Mouse (Mus musculus) lung, adult 18-20 months (tissue): ENCODE measurements around the gene Aatk.

ENCODE experiments used
- DNase-seq, 2 experiments: peaks; one replicate each; pipeline ENCODE4 v3.0.0; 2022; ENCODE audit warnings: mixed read lengths in 2 of 2

The Aatk gene

DNA sequence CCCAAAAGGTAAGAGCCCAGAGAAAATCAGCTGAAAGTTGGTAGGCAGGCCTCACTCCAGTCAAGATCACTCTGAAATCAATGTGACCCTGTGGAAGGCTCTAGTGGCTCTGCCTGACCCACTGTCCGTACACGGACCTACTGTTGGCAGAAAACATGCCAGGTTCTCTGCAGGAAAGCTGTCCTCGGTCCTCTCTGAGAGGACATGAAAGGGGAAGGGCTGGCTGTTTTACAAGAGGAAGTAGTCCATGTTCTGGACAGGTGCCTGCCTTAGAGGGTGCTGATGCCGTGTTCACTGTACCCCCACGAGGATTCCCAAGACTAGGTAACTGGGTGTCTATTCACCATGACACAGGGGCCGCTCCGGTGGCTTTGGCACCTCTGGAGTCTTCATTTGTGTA is 59.1 kb downstream of the Aatk start:
- DNase-seq: peak in 1 of 2 experiments; percentile 37

DNA sequence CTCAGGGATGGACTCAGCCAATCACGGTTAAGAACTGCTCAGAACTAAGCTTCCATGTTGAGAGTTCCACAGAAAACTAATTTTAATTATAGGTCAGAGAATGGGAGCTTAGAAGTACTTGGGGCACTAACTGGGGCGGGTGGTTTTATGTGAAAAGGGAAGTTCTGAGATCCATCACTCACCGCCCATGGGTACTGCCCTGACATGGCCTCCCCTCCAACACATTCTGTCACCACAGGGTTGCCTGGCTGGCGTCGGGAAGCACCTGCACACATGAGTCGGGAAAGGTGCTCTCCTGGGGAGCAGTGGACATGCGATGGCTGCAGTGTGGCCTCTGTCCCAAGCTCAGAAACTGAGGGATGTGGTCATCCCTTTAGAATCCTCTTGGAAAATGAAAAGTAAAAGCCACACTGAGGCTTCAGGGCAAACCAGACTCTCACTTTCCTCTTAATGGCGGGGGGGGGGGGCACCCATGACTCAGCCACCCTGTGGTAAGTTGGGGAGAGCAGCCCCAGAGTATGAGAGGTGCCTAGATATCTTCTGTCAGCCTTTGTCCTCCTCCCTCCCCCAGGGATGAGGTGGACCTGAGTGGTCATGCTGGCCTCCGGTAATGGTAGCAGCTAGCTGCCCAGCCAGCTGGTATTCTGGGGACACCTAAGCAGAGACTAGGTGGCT is 60.1 kb downstream of the Aatk start:
- no peak for DNase-seq

DNA sequence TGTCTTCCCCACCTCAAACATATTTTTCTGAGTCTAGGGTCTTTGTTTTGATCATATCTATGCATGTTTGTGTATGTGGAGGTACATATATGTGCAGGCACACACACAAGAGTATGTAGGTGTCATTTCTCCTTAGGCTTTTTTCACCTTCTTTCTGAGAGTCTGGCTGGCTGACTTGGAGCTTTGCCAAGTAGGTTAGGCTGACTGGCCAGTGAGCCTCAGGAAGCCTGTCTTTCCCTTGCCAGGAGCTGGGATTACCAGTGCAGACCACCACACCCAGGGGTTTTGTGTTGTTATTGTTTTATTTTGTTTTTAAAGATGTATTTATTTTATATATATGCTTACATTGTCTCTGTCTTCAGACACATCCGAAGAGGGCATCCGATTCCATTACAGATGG is 63.8 kb downstream of the Aatk start:
- no peak for DNase-seq

DNA sequence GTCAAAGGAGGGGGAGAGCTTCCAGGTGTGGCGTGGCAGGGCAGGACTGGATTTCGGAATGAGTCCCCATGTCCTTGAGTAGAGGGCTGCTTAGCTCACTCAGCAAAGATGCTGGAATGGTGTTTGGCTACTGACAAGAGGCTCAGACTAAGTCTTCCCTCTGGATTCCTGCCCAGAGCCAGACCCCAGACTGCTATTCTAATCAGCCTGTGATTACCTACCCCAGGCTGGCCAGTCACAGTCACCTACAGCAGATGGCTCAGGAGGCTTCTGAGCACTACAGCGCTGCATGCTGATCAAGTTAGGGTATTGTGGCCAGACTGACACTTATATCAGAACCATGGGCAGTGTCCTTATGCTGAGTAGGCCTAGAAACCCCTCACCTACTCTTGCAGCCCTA is 64.7 kb downstream of the Aatk start:
- DNase-seq: no peak

DNA sequence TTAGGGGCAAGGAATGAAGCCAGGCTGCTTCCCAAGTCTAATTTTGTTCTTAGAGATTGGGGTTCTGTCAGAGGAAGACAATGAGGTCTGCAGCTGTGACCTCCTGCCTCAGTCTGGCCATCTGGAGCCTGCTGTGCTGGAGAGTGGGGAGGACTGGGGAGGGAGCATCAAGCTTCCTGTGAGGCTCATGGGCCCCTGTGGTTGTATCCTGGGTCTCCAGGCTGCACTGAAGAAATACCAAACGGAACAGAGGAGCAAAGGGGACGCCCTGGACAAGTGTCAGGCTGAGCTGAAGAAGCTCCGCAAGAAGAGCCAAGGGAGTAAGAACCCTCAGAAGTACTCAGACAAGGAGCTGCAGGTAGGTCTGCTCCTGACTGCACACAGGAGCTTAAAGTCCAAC is 65.2 kb downstream of the Aatk start:
- no peak for DNase-seq

DNA sequence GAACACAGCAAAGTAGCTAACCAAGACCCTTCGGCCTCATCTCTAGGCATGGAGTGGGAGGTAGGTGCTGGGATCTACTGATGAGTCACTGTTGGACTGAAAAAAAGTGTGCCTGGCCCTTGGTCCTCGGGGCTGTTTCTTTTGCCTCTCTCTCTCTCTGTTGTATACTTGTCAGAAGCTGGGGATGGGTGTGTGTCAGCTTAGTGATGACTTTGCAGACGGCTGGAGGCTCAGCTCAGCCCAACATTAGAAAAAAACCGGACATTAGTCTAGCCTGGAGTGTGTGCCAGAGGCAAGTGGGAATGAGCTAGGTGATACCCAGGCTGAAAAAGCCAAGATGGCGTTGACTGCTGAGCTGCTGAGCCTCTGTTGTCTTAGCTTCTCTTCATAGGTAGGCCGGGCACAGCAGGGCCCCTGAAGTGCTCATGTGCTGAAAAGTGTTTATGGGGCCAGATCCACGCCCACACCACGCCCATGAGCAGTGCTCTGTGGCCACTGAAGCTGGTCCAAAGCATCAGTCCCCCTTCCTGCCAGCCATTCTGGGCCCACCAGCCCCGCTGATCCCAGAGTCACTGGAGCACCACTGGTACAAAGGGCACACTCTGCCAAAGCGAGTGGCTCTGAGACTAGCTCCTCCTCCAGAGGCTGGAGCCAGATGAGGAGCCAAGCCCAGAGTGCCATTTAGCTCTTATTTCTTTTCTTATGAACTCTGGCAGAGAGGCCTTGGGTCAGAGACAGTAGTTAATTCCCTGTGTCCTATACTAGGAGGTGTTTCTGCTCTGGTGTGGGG is 67.2 kb downstream of the Aatk start:
- no peak for DNase-seq

DNA sequence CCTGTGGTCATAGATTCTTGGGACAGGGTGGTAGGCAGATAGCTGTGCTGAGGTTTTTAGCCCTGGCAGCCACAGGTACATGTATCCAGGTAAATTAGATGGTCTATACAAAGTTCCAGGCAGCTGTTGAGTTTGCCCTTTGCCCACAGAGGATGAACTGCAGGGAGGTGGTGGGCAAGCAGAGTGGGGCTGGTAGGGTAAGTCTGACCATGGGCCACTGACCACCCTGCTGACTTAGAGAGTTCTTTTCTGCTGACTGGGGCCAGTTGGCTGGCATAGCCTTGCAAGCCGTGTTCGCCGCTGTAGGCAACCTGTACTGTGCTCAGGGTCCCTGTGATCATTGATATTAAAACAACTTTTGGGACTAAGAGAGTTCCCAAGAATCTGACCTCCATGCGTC is 68.3 kb downstream of the Aatk start:
- DNase-seq: no peak

DNA sequence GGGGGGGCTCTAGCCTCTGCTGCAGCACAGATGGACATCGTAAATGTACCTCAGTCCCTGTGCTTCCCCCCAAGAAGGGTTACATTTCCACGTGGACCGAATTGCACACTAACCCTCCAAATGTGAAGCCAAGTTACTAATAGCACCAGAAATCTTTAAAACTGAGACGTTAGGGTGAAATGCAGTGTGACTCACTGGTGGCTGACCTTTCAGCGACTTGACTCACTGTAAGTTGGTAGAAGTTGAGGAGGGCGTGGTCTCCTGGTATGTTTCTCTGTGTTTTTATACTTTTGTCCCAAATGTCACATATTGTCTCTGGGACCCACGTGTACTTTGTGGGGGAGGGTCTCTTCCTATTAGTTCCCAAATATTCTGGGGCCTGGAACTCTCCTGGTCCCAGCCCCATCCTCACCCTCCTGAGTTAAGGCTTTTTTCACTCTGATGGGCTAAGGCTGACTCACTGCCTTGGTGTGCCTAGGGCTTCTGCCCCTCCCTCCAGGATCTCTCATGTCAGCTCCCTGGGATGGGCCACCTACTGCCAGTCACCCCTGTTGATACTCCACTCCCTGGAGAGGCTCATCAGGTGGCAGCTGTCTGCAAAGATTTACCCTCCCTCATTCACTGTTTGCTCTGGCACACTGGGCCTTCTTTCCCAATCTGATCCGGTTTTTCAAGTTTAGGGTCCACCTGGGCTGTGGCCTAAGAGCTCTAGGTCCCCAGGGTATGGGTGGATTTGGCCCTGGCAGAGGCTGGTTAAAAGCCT is 71.0 kb downstream of the Aatk start:
- DNase-seq: peak; percentile 85 to 91

DNA sequence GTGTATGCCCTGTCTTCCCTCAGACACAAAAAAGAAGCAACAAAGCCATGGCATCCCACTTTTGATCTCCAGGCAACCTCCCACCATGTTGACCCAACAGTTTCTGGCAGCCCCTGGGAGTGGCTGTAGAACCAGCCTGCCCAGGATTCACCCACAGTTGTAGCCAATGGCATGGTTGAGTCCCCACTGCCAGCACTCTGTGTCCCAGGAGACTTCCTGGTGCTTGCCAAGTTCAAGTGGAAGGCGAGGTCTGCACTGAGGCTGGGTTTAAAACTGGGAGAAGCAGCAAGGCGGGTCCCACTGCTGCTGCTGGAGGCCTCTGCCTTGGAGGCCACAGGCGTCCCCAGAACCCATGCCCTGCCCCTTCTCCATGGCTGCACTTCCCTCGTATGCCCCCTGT is 73.2 kb downstream of the Aatk start:
- DNase-seq: peak; percentile 83 to 90

DNA sequence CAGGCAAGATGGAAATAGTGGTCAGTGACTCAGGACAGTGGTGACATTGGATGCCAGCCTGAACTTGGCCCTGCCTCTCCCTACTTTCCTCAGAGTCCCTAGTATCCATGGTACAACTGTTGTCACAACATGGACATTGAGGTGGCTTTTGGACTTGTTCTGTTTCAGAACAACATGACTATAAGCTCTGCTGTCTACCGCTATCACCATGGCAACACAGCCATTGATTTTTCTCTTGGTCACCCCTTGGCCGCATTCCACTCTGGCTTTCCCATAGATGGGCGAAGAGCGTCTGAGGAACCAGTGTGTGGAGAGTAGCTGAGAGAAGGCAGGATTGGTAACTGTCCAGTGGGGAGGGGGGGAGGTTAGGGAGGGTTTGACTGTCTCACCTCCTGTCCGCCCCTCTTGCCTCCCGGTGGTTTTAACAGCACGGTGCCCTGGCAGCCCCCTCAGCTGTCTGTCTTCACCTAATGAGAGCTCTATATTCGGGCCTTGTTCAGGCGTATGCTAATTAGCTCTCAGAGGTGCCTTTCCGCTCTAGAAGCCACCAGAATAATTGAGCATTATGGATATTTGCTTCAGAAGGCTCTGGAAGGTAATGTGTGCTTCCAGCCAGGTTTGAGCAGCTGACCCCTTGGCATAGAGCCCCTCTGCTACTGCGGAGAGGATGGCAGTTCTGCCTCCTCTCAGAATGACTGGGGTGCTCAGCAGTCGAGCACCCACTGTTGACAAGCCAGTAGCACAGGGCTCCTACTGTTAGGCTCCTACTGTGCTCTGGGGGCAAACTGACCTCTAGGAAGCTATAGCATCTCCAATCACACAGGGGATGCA is 76.7 kb downstream of the Aatk start:
- DNase-seq: no peak

DNA sequence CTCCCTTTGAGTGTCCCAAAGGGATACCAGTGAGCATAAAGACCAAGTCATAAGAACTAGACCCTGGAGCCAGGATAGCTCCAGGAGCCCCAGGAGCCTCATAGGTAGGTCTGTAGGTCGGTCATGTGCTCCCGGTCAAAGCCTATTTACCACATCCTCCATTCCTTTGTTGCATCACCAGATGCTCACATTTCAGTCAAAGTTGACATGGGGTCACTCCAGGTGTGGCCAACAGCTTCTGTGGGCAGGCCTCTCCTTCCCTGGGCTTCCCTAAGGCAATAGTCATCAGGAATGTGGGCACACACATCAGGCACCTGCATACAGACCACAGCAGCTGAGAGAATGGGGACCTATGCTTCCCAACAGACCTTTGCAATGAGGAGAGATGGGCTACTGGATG is 79.1 kb downstream of the Aatk start:
- DNase-seq: peak in 1 of 2 experiments; percentile 64

DNA sequence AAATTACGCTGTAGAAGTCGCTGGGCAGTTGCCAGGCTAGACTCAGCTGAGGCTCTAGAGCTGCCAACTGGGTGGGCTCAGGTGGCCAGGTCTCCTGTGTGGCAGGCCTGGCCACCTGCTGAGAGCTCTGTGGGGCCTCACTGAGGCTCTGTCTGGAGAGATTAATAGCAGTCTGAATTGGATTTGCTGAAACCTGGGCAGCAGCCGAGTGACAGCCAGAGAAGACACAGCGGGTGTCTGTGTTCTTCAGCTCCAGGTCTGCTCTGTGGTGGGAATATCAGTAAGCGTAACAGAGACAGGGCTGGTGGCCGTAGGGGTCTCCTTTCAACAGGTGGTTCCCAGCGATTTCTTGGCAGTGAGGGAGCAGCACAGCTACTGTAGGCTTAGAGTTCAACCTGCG is 79.6 kb downstream of the Aatk start:
- no peak for DNase-seq

DNA sequence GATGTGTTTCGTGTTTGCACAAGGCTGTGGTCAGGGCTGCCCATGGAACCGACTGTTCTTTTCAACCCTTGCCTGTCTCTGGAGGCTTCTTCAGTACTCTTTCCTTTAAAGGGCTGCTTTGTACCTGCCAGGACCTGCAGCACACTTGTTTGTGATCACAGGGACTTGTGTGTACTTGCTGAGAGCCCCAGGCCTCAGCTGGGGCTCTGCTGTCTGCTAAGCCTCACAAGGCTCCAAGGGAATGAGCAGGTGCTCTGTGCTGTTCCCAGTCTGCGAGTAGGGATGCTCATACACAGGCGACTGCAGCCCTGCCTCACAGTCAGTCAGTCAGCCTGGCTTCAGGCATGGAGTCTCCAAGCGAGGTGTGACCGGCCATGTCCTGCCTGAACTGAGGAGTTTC is 80.7 kb downstream of the Aatk start:
- DNase-seq: no peak

DNA sequence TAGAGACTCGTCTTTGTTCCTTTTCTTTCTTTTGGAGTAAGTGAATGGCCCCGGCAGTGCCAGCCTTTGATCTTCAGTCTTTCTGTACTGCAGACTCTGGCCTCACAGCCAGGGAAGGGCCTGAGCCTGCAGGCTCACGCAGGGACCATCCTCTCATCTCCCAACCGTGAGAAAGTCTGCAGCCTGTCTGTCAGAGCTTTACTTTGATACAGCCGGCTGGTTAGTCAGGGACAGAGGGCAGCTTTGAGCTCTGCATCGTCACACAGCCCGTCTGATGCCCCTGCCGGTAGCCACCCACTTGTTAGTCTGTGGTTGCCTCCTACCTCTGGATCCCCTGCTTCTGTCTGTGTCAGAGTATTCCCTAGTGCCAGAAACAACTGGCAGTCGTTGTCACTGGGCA is 81.9 kb downstream of the Aatk start:
- no peak for DNase-seq

DNA sequence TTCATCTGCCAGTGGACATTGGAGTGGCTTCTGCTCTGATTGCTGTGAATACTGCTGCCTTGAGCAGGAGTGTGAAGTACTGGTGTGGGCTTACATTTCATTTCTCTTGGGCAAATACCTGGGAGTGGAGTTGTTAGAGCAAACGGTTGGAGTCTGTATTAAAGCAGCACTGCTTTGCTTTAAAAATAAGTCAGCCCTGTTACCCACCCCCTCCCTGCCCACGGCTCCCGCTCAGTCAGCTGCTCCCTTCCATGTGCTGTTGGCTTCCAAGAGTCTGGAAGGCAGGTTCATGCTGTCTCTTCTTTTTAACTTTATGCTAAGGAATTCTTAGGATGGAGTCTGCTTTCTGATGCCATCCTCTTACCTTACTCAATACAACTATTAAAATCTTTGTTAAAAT is 85.5 kb downstream of the Aatk start:
- no peak for DNase-seq

DNA sequence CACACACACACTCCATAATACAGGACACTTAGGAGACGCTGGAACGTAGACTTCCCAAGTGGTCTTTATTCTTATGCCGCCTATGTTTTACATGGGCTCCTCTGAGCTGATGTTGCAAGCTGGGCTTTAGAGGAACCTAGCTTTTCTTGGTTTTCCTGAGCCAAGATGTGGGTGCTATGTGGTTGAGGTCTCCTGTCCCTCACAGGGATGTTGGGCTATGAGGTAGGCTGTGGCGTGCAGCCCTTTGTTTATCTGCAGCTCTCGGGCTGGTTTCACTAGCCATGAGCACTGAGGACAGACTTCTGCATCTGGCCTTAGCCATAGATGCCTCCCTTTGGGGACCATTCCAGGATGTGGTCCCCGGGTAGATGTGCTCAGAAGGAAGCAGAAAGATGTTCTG is 86.3 kb downstream of the Aatk start:
- DNase-seq: no peak

DNA sequence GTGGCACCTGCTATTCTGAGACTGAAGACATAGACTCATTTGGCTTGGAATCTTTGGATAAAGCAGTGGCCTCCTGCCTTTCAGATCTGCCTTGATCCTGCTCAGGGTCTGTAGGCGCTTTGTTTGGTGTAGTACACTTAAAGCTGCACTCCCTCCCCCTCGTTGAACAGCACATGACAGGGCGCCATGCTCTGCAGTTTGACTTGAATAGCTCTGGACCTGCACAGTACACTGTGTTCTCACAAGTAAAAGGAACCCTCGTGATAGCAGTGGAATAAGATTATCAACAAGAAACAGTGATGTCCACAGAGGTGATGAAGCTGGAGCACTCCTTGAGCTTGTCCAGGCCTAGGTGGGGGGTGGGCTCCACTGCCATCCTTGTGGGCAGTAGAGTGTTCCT is 87.3 kb downstream of the Aatk start:
- no peak for DNase-seq

DNA sequence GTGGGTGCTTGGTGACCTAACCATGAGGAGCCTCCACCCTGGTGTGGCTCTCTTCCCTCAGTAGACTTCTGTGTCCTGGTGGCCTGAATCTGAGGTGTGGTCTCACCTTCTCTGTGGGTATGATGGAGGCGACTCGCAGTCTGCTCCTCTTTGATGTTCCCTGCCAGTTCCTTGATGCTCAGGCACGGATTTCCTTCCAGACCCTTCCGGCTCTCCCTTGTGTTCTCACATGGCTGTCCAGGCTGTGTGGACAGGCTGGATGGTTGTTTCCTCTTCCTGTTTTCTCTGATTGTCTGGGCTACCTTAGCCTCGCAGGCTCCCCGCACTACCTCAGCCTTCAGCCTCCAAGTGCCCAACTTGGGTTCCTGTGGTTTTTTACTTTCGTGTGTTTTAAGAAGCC is 88.1 kb downstream of the Aatk start:
- peak in 1 of 2 experiments; percentile 48 for DNase-seq
